Mouse (Mus musculus) limb, embryonic 10.5 days (tissue): ENCODE results near the gene Eomes. TPM values are rescaled to one million over a fixed set of nuclear protein-coding genes. Genes with fewer than 3 reads are reported as not detected.
A peak's percentile ranks its signal among the peaks of the same experiment; 100 is the strongest.

ENCODE experiments used
- DNase-seq: peaks from one replicate; pipeline ENCODE4 v3.0.0-alpha.2; 2017; ENCODE audit warnings: low spot score
- H3K27ac ChIP-seq: fragments of 300-500 bp; sonication (generic); 2 replicates; pipeline ENCODE4 v1.5.1; 2016; ENCODE audit warnings: mild to moderate bottlenecking
- H3K27me3 ChIP-seq: fragments of 300-500 bp; sonication (generic); 2 replicates; pipeline ENCODE4 v1.6.1; 2016; ENCODE audit warnings: low read depth, mild to moderate bottlenecking; ENCODE audit not compliant: poor library complexity, severe bottlenecking
- H3K36me3 ChIP-seq: fragments of 300-500 bp; sonication (generic); 2 replicates; pipeline ENCODE4 v1.6.1; 2016; ENCODE audit warnings: mild to moderate bottlenecking, moderate library complexity
- H3K4me1 ChIP-seq: fragments of 300-500 bp; sonication (generic); 2 replicates; pipeline ENCODE4 v1.6.1; 2016
- H3K4me3 ChIP-seq: fragments of 300-500 bp; sonication (generic); 2 replicates; pipeline ENCODE4 v1.5.1; 2016; ENCODE audit warnings: mild to moderate bottlenecking, moderate library complexity
- H3K9me3 ChIP-seq: fragments of 300-500 bp; sonication (generic); replicated peaks from 2 replicates; pipeline ENCODE4 v1.6.1; 2016; ENCODE audit warnings: mild to moderate bottlenecking
- WGBS: fragments of 180-500 bp; shearing (Covaris S2); methylation state at CpG from one replicate; pipeline ENCODE4 v1.1.7; 2016; 5-methylcytosine and 5-hydroxymethylcytosine counted together
- polyA plus RNA-seq: library from polyadenylated mRNA; unstranded; fragments of >200 nt; fragmentation: Nextera tagmentation; extraction: Ambion mirVana; gene quantifications from 2 replicates; pipeline ENCODE4 v1.2.1, GENCODE M21; 2016

The Eomes gene
- polyA plus RNA-seq, 1 experiment from 2014 or later: 0.05 TPM

- WGBS: under 1% methylated on average over 31 of the region's 31 CpGs
- peak overlapping the region; percentile 23 for H3K4me3 ChIP-seq
Measured at GRCm38 (mm10) chr9:118477281-118477931, 606 bp upstream of the Eomes start.

DNA sequence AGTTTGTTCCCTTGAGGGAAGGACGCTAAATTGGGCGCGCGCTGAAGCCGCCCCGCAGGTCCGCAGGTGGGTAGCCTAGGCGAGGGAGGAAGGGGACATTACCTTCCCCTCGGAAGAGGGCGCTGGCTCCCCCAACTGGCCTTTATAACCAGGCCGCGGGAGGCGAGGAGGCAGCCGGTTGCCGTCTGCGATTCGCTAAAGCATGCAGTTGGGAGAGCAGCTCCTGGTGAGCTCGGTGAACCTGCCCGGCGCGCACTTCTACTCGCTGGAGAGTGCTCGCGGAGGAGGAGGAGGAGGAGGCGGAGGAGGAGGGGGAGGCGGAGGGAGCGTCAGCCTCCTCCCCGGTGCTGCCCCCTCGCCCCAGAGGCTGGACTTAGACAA is 436 bp downstream of the Eomes start:
- peak overlapping the region; percentile 47 for H3K4me3 ChIP-seq

More at GRCm38 (mm10) chr9:118477281-118477931, 606 bp upstream of the Eomes start:
- peaks cover 97% of the 10 kb centered on the region for H3K27me3 ChIP-seq
- H3K27ac ChIP-seq: no peak overlapping the region
- H3K9me3 ChIP-seq: no peaks in the 10 kb centered on the region
- peak; percentile 63 for DNase-seq
- peaks cover 34% of the 10 kb centered on the region for H3K4me1 ChIP-seq
- no peaks in the 10 kb centered on the region for H3K36me3 ChIP-seq

DNA sequence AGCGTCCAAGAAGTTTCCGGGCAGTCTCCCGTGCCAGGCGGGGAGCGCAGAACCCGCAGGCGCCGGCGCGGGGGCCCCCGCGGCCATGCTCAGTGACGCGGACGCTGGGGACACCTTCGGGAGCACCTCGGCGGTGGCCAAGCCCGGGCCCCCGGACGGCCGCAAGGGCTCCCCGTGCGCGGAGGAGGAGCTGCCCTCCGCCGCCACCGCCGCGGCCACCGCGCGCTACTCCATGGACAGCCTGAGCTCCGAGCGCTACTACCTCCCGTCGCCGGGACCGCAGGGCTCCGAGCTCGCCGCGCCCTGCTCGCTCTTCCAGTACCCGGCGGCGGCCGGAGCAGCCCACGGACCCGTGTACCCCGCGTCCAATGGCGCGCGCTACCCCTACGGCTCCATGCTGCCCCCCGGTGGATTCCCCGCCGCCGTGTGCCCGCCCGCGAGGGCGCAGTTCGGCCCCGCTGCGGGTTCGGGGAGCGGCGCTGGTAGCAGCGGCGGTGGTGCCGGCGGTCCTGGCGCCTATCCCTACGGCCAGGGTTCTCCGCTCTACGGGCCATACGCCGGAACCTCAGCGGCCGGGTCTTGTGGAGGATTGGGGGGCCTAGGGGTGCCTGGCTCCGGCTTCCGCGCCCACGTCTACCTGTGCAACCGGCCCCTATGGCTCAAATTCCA is 961 bp downstream of the Eomes start:
- under 1% methylated on average over 87 of the region's 87 CpGs for WGBS
- H3K27me3 ChIP-seq: peaks cover 100% of the 10 kb centered on the region
- H3K9me3 ChIP-seq: no peaks in the 10 kb centered on the region
- peak overlapping the region; percentile 30; the same call in 1 of the 2 replicates for H3K27ac ChIP-seq
- H3K4me3 ChIP-seq: peak overlapping the region; percentile 47
- no peaks in the 10 kb centered on the region for H3K36me3 ChIP-seq
- peak; percentile 71 for DNase-seq
- peaks cover 34% of the 10 kb centered on the region for H3K4me1 ChIP-seq

More for the DNA sequence above, 436 bp downstream of the Eomes start:
- no peak for DNase-seq
- no peaks in the 10 kb centered on the region for H3K36me3 ChIP-seq
- no peak overlapping the region for H3K27ac ChIP-seq
- H3K9me3 ChIP-seq: no peaks in the 10 kb centered on the region
- under 1% methylated on average over 24 of the region's 29 CpGs for WGBS
- H3K4me1 ChIP-seq: peaks cover 34% of the 10 kb centered on the region
- peaks cover 98% of the 10 kb centered on the region for H3K27me3 ChIP-seq

DNA sequence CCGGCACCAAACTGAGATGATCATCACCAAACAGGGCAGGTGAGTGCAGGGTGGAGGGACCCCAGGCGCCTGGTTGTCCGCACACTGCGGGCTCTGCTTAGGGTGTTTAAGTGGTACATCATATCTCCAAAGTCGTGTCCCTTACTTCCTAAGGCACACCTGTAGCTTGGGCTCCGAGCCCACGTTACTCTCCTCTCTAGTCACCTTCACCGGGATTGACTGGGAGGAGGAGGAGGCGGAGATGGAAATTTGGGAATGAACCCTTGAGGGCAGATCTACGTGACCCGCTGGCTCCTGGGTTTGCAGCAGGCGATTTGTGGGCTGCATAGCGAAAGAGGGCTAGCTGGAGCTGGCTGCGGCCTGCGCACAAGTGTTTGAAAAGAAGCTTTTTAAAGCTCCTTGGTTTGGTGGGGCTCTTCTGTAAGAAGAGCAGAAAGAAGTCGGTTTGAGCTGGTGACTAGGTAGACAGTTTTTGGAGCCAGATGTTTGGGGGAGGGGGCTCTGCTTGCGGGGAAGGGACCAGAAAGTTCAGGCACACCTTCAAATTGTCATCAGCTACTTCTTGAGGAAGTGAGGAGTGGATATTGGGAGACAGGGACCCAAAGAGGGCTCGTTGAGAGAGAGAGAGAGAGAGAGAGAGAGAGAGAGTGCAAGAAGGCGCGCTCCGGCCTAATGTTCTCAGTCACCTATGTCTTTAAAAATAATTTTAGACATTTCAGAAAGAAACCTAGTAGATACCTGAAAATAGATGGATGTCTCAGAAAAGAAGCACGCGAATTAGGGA is 1.7 kb downstream of the Eomes start:
- peaks cover 34% of the 10 kb centered on the region for H3K4me1 ChIP-seq
- peak; percentile 51 for DNase-seq
- no peaks in the 10 kb centered on the region for H3K36me3 ChIP-seq
- no peaks in the 10 kb centered on the region for H3K9me3 ChIP-seq
- H3K27ac ChIP-seq: no peak overlapping the region
- WGBS: 2% methylated on average over 23 of the region's 23 CpGs
- peaks cover 100% of the 10 kb centered on the region for H3K27me3 ChIP-seq
- peak overlapping the region; percentile 47 for H3K4me3 ChIP-seq

GRCm38 (mm10) chr9:118480292-118480690 is 2.3 kb downstream of the Eomes start:
- Histone ChIP-seq H3K27me3 (peaks cover 100% of the 10 kb centered on the region), H3K9me3 (no peaks in the 10 kb centered on the region), H3K4me3 (no peak overlapping the region), H3K27ac (no peak overlapping the region), H3K4me1 (peaks cover 34% of the 10 kb centered on the region), H3K36me3 (no peaks in the 10 kb centered on the region)
- DNase-seq: peak; percentile 40
- WGBS: 1% methylated on average over 14 of the region's 14 CpGs

DNA sequence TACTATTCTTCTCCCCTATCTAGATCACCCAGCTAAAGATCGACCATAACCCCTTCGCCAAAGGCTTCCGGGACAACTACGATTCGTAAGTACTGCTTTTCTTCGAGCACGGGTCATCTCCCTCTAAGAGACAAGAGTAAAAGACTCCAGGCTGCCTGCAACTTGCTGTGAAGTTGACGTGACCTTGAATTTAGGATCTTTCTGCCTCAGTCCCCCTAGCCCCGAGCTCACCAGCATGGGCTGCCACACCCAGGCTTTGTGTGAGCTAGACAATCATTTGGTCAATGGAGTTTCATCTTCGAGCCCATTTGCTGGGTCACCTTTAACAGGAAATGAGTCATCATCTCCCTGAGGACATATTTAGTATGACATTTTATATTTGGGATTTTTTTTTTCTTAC is 4.2 kb downstream of the Eomes start:
- no peak for DNase-seq
- Histone ChIP-seq H3K27ac (no peak overlapping the region), H3K36me3 (no peaks in the 10 kb centered on the region), H3K27me3 (peaks cover 100% of the 10 kb centered on the region), H3K4me3 (no peak overlapping the region), H3K9me3 (no peaks in the 10 kb centered on the region), H3K4me1 (peaks cover 36% of the 10 kb centered on the region)
- WGBS: 84% methylated on average over 10 of the region's 10 CpGs

DNA sequence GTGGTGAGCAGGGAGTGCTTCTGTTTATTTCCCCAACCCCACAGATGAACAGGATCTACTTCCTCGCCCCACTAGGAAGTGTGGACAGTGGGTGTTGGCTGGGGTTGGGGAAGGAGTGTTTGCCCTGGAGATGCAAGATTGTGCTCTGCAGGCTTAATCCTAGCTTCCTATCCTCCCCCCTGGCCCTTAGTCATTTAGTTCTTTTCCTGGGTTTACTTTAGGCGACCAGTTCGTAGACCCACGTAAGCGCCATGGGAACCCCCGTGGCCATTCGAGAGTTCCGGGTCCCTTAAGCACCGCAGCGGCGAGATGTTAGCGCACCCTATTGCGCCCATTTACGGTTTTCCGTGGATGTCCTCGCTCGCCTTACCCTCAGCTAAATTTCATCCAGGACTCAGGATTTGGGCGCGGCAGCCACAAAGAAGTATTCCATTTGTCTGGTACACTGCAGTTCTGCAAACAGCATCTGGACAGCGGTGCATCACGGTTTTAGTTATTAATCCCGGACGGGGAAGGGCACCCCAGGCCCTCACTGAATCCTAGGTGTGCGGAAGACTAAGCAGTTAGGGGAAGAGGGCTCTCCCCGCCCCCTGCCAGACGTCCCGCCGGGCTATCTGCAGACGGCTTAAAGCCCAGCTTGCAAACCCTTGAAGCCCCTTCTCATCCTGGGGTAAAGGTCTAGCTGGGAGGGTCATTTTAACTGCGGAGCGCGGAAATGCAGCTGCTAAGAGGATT is 8.5 kb downstream of the Eomes start:
- Histone ChIP-seq H3K9me3 (no peaks in the 10 kb centered on the region), H3K27me3 (peaks cover 96% of the 10 kb centered on the region), H3K36me3 (no peaks in the 10 kb centered on the region), H3K27ac (no peak overlapping the region), H3K4me1 (peaks cover 34% of the 10 kb centered on the region), H3K4me3 (peak overlapping the region; percentile 20)
- peak; percentile 64 for DNase-seq
- WGBS: 0% methylated on average over 32 of the region's 32 CpGs

GRCm38 (mm10) chr9:118487096-118487395 is 9.0 kb downstream of the Eomes start:
- Histone ChIP-seq H3K9me3 (no peaks in the 10 kb centered on the region), H3K4me3 (peak overlapping the region; percentile 20), H3K27me3 (peaks cover 95% of the 10 kb centered on the region), H3K36me3 (no peaks in the 10 kb centered on the region), H3K4me1 (peaks cover 34% of the 10 kb centered on the region), H3K27ac (no peak overlapping the region)
- 1% methylated on average over 9 of the region's 9 CpGs for WGBS
- DNase-seq: no peak

DNA sequence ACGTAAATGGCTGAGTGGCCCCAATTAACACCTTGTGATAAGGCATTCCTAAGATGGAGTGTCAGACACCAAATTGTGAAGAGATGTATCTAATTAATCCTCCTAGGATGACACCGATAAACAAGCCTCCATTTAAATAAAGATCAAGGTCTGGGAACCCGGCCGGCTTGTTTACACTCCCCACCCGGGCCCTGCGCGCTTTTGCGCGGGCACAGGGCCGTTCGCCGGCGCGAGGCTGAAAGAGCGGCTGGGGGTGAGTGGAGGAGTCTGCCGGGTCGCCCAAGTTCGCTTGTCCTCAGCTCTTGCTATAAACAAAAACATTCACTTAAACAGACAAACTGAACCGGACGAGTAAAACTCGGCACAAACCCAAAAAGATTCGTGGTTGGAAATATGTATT is 9.6 kb downstream of the Eomes start:
- Histone ChIP-seq H3K36me3 (no peaks in the 10 kb centered on the region), H3K27me3 (peaks cover 89% of the 10 kb centered on the region), H3K27ac (no peak overlapping the region), H3K9me3 (no peaks in the 10 kb centered on the region), H3K4me1 (peaks cover 34% of the 10 kb centered on the region), H3K4me3 (peak overlapping the region; percentile 38)
- DNase-seq: peak; percentile 58
- WGBS: under 1% methylated on average over 22 of the region's 22 CpGs

- Histone ChIP-seq H3K27me3 (peaks cover 82% of the 10 kb centered on the region), H3K4me1 (peaks cover 34% of the 10 kb centered on the region), H3K4me3 (peak overlapping the region; percentile 38), H3K36me3 (no peaks in the 10 kb centered on the region), H3K27ac (no peak overlapping the region), H3K9me3 (no peaks in the 10 kb centered on the region)
- DNase-seq: peak; percentile 68
- WGBS: under 1% methylated on average over 28 of the region's 28 CpGs
Measured at GRCm38 (mm10) chr9:118488138-118488895, 10.3 kb downstream of the Eomes start.

- Histone ChIP-seq H3K9me3 (no peaks in the 10 kb centered on the region), H3K4me1 (peaks cover 34% of the 10 kb centered on the region), H3K27me3 (peaks cover 75% of the 10 kb centered on the region), H3K4me3 (peak overlapping the region; percentile 38), H3K36me3 (no peaks in the 10 kb centered on the region), H3K27ac (no peak overlapping the region)
- DNase-seq: peak; percentile 59
- WGBS: 1% methylated on average over 20 of the region's 20 CpGs
Measured at GRCm38 (mm10) chr9:118488896-118489578, 11.0 kb downstream of the Eomes start.
